Mouse (Mus musculus) brain, embryonic 18.5 days (tissue): ENCODE data around the gene Wdr90.
A peak's percentile ranks its signal among the peaks of the same experiment; 100 is the strongest.
"Not testable (repeated sequence)": the region's sequence is repeated elsewhere in the genome, so short reads cannot be mapped to it uniquely, and the experiment has no call there.

Source experiments
- DNase-seq: peaks from one replicate; pipeline ENCODE4 v3.0.0-alpha.2; 2012; ENCODE audit warnings: low read depth, low spot score

Wdr90 gene

DNA sequence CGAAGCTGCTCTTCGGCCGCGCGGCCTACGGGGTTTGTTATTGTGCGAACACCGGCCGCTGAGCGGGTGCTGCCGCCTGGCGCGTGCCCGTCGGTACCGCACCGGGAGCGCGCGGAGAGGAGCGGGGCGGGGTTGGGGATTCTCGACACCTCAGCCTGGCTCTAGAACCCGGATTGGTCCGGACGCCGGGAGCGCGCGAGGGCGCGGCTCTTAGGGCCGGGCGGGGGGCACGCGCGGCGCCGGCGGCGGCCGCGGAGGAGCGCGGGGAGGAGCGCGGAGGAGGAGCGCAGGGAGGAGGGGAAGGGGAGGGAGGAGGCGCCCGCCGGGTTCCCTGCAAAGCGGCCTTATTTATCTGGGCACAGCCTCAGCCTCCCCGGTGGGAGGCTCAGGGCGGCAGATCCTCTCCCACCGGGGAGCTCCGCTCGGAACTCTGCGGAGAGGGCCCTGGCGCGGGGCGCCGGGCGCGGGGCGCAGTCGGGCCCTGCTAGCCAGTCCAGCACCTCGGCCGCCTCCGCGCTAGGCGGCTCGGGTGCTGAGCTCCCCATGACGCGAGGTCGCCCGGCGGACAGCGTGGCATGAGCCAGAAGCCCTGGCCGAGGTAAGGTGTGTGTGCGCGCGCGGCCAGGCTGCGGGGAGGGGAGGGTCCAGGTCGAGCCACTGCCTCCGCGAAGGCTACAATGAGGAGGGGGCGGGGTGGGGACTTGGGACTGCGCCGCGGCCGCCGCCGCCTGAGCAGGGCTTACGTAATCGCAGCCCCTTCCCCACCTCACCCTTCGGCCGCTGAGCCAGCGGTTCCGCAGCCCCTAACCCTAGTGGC, 52.3 kb downstream of the Wdr90 start, which contains the start of gene Fbxl16:
Fbxl16 (plus strand) TSS at position 297 of the 817 bp plus-strand sequence.
- peak; percentile 90 for DNase-seq

DNA sequence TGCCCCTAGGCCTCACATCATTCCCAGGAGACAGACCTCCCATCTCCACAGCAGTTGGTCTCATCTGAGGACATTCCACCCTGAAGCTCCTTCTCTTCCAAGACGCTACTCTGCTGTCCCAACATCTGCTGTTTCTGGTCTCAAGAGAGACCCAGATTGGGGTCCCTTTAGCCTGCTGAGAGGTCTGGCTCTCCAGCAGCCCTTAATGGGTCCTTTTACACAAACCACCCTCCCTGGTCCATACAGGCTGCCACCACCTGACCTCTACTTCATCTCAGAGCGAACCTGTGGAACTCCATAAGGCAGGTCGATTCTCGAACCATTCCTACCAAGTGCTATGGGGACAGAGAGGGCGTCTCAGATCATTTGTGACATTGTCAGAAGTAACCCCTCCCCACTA, 53.3 kb downstream of the Wdr90 start:
- no peak for DNase-seq

DNA sequence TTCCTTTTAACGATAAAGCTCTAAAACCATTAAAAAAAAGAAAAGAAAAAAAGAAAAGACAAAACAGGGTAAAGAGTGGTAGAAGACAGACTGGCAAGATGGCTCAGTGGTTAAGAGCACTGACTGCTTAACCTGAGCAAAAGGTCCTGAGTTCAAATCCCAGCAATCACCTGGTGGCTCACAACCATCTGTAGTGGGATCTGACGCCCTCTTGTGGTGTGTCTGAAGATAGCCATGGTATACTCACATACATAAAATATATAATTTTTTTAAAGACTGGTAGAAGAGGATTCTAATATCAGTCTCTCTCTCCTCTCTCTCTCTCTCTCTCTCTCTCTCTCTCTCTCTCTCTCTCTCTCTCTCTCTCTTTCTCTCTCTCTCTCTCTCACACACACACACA, 53.8 kb downstream of the Wdr90 start:
- DNase-seq: not testable (repeated sequence)

DNA sequence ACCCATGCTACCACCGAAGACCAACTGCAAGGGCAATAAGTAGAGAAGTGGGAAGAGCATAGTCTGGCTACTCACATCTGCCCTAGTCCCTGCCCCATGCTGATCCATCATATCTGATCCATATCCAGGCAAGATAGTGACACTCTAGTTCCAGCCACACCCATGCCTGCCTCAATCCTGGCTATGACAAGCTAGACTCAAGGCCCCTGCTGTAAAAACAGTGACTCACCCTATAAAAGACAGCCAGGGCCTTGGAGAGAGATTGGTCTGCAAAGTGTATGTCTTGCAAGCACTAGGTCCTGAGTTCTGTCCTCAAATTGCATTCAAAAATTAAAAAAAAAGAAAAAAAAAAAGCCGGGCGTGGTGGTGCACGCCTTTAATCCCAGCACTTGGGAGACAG, 54.8 kb downstream of the Wdr90 start:
- DNase-seq: no peak

DNA sequence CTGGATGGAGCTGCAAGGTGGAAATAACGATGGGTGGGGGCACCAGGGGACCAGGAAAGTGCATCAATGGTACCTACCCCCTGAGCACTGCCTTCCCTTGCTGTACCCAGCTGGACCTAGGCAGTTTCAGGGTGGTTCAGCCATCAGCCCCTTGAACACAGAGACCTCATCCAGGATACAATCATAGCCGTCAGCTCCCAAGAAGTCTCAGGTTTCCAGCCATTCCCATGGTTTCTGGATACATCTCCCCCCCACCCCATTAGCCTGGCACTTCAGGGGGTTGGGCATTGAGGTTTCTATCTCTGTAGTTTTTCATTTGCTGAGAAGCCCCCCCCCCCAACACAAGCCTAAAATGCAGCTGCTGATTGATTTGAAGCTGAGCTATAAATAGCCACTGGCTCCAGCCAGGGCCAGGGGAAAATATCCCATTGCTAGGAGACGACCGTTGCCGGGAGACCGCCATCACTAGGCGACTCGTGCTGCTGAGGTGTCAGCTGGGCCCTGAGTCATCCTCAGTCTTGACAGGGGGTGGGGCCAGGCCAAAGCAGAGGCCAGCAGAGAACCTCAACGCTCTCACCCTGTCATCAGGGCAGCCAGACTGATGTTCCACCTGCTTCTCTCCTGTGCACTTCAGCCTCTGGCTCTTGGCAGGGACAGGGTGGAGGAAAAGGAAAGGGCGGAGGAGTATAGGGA, 58.3 kb downstream of the Wdr90 start:
- no peak for DNase-seq

DNA sequence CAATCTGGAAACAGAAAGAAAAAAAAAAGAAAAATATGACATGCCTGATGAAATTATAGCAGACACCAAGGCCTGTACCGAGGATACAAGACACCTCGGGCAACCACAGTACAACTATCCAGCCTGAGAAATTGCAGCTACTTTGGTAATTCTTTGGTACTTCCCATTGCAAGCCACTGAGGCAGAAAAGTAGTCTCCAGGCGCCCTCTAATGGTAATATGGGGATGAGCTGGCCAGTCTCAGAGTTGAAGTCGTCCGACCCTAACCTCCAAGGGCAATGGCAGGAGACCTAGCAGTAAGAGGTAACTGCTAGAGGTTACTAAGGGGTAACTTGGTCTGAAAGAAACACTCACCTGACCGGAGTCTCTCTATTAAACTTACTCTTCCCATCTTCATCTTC, 60.3 kb downstream of the Wdr90 start:
- no peak for DNase-seq

DNA sequence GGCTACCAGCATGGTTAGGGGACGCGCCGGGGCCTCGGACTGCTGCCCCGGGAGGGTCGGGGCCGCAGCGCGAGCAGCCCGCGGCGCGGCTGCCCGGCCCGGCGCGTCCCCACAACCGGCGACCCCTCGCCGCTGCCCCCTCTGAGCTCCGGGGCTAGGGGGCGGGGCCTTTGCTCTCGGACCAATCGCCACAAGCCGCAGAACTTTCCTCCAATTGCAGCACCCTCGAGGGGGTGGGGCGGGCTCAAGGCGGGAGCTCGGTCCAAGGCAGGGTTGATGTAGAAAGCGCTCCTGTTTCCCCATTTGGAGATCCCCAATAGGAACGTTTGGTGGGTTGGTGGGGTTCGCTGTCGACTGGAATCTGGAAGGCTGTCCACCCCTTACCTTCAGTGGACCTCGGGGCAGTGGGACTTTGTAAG, 64.3 kb downstream of the Wdr90 start, which contains the start of gene Metrn:
Metrn (minus strand) TSS at position 186 of the 419 bp plus-strand sequence.
- DNase-seq: no peak

DNA sequence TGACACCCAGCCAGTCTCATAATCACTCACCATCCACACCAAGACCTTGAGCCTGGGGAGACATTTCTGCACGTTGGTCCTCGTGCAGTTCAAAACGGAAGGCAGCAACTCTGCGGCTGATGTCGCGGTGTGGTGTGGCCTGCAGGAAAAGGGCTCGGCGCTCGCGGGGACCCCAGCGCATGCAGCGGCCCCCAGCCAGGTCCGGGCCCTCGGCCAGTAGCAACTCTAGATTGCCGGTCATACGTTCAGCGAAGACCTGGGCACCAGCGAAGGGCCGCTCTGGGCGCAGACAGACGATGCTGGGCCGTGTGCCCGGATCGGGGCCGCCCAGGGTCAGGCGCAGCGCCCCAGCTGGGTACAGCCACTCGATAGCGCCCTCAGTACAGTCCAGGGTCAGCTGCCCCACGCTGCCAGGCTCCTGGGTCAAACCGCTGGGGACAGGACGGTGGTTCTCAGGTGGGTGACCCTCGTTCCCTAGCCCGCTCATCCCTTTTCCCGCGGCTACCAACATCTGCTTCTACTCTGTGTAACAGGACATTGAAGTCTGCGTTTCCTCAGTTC, 65.0 kb downstream of the Wdr90 start:
- DNase-seq: no peak

DNA sequence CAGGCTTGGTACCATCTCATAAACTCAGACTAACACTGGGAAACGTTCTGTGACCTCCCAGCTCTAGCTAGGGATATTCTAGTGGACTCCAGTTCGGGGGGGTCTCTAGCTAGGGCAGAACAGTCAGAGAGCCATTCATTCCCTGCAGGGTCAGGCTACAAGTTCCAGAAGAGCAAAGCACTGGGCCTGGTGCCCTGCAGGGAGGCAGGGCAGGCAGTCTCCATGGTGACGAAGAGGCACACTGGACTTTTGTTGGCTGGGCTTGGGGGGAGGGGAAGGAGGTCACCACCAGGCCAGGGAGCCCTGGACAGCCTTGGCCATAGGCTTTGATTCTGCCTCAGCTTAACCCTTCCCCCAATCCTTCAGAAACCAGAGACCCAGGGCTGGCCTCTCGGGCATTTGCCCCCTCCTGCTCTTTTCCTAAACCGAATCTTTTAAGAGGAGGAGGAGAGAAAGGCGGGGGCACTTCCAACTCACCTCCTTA, 65.7 kb downstream of the Wdr90 start, which contains the start of gene AC134908.4:
AC134908.4 (minus strand) TSS at position 51 of the 484 bp plus-strand sequence.
- no peak for DNase-seq

DNA sequence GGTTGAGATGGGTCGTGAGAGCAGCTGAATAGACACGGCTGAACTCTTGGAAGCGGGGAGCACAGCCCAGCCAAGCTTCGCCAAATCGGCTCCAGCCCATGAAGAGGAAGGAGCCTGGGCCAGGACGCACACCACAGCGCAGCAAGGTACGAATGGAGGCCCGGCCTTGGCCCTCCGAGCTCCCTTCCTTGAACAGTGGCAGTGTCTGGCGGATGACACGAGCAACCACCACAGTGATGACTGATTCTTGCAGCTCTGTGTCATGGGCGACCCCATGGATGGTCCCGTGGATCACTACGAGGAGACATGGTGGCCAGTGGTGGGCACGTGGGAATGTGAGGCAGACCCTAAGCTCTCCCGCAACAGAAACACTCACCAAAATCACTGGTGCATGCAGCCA, 66.3 kb downstream of the Wdr90 start:
- no peak for DNase-seq
